Mouse (Mus musculus) spleen, adult 2 months (tissue): Measurements from ENCODE around the gene Dus1l. TPM values are rescaled to one million over a fixed set of nuclear protein-coding genes. Genes with fewer than 3 reads are reported as not detected.

ENCODE experiments used
- DNase-seq, 2 experiments: peaks; one replicate each; pipeline versions ENCODE4 v3.0.0 to v3.0.0-alpha.2; 2012 to 2021; ENCODE audit warnings: low spot score in 2 of 2, low read depth in 1 of 2
- H3K27ac ChIP-seq: fragments of 200-500 bp; 2 replicates; pipeline ENCODE4 v1.5.1; 2012; ENCODE audit warnings: low read length, inconsistent platforms; ENCODE audit not compliant: insufficient read depth
- H3K27me3 ChIP-seq: fragments of 200-500 bp; 2 replicates; pipeline ENCODE4 v1.6.1; 2012; ENCODE audit warnings: mild to moderate bottlenecking, moderate library complexity, low read length, inconsistent platforms; ENCODE audit not compliant: control insufficient read depth, insufficient read depth
- H3K36me3 ChIP-seq: fragments of 200-500 bp; 2 replicates; pipeline ENCODE4 v1.6.1; 2012; ENCODE audit warnings: mild to moderate bottlenecking, low read length, inconsistent platforms; ENCODE audit not compliant: control insufficient read depth, insufficient read depth
- H3K4me1 ChIP-seq: fragments of 200-500 bp; 2 replicates; pipeline ENCODE4 v1.6.1; 2011; ENCODE audit warnings: inconsistent platforms; ENCODE audit not compliant: control insufficient read depth, insufficient read depth, insufficient read length
- H3K4me3 ChIP-seq: fragments of 200-500 bp; 2 replicates; pipeline ENCODE4 v1.5.1; 2011; ENCODE audit warnings: mild to moderate bottlenecking, inconsistent platforms; ENCODE audit not compliant: insufficient read depth, insufficient read length; ENCODE audit errors: extremely low read depth
- CTCF ChIP-seq: fragments of 200-500 bp; IDR thresholded peaks from 2 replicates; pipeline ENCODE4 v1.5.1; 2011; ENCODE audit warnings: mild to moderate bottlenecking, inconsistent platforms; ENCODE audit not compliant: insufficient read depth, insufficient read length, insufficient replicate concordance; ENCODE audit errors: extremely low read depth
- POLR2A ChIP-seq: fragments of 200-500 bp; IDR thresholded peaks from 2 replicates; pipeline ENCODE4 v1.6.1; 2011; ENCODE audit warnings: low read depth, low read length, inconsistent platforms
- WGBS: fragments of 180-500 bp; shearing (Covaris S2); methylation state at CpG from one replicate; pipeline ENCODE4 v1.1.7; 2018; 5-methylcytosine and 5-hydroxymethylcytosine counted together
- polyA plus RNA-seq: library from polyadenylated mRNA; depleted of rRNA; stranded (reverse); fragments of >200 nt; gene quantifications from 2 replicates; pipeline ENCODE4 v1.2.3, GENCODE M21; 2012; rRNA removed

Gene Dus1l
- polyA plus RNA-seq, 1 experiment = 35.0 TPM

GRCm38 (mm10) chr11:120761811-120762671 lies 34.2 kb downstream of the Dus1l start:
- Histone ChIP-seq H3K27ac (no peak overlapping the region), H3K4me3 (no peak overlapping the region), H3K4me1 (no peaks in the 10 kb centered on the region), H3K27me3 (no peaks in the 10 kb centered on the region), H3K36me3 (no peaks in the 10 kb centered on the region)
- no peak for TF ChIP-seq CTCF
- TF ChIP-seq POLR2A = no peak
- DNase-seq = no peak
- 79% methylated on average over 14 of the region's 14 CpGs for WGBS

- Histone ChIP-seq H3K4me1 (no peaks in the 10 kb centered on the region), H3K27ac (no peak overlapping the region), H3K36me3 (no peaks in the 10 kb centered on the region), H3K27me3 (no peaks in the 10 kb centered on the region), H3K4me3 (no peak overlapping the region)
- 82% methylated on average over 9 of the region's 9 CpGs for WGBS
- no peak for TF ChIP-seq POLR2A
- TF ChIP-seq CTCF = no peak
- DNase-seq = no peak
Observed at GRCm38 (mm10) chr11:120760236-120760635, 36.0 kb downstream of the Dus1l start.

- Histone ChIP-seq H3K4me3 (no peak overlapping the region), H3K27me3 (no peaks in the 10 kb centered on the region), H3K36me3 (no peaks in the 10 kb centered on the region), H3K4me1 (no peaks in the 10 kb centered on the region), H3K27ac (no peak overlapping the region)
- 89% methylated on average over 4 of the region's 4 CpGs for WGBS
- no peak for DNase-seq
- TF ChIP-seq CTCF (no peak), POLR2A (no peak)
Observed at GRCm38 (mm10) chr11:120751606-120752005, 44.6 kb downstream of the Dus1l start.

- Histone ChIP-seq H3K4me3 (no peak overlapping the region), H3K27me3 (no peaks in the 10 kb centered on the region), H3K27ac (no peak overlapping the region), H3K4me1 (no peaks in the 10 kb centered on the region), H3K36me3 (no peaks in the 10 kb centered on the region)
- no peak for TF ChIP-seq POLR2A
- TF ChIP-seq CTCF = peak; percentile 44; the same call in 1 of the 2 replicates
- 64% methylated on average over 8 of the region's 8 CpGs for WGBS
- peak; percentile 27 to 37 for DNase-seq
Observed at GRCm38 (mm10) chr11:120749430-120749829, 46.8 kb downstream of the Dus1l start.

GRCm38 (mm10) chr11:120747974-120748373 lies 48.2 kb downstream of the Dus1l start:
- Histone ChIP-seq H3K27ac (no peak overlapping the region), H3K4me1 (no peaks in the 10 kb centered on the region), H3K36me3 (no peaks in the 10 kb centered on the region), H3K4me3 (no peak overlapping the region), H3K27me3 (no peaks in the 10 kb centered on the region)
- no peak for DNase-seq
- 48% methylated on average over 4 of the region's 4 CpGs for WGBS
- TF ChIP-seq CTCF (no peak), POLR2A (no peak)

GRCm38 (mm10) chr11:120744121-120744701 lies 52.0 kb downstream of the Dus1l start:
- H3K27ac ChIP-seq = no peak overlapping the region
- H3K4me1 ChIP-seq = no peaks in the 10 kb centered on the region
- no peaks in the 10 kb centered on the region for H3K27me3 ChIP-seq
- WGBS = 78% methylated on average over 7 of the region's 7 CpGs
- no peak overlapping the region for H3K4me3 ChIP-seq
- no peaks in the 10 kb centered on the region for H3K36me3 ChIP-seq
- TF ChIP-seq POLR2A = no peak
- TF ChIP-seq CTCF = no peak
- DNase-seq = no peak

- WGBS = 87% methylated on average over 5 of the region's 5 CpGs
- Histone ChIP-seq H3K27ac (no peak overlapping the region), H3K36me3 (no peaks in the 10 kb centered on the region), H3K27me3 (no peaks in the 10 kb centered on the region), H3K4me3 (no peak overlapping the region), H3K4me1 (no peaks in the 10 kb centered on the region)
- no peak for TF ChIP-seq CTCF
- TF ChIP-seq POLR2A = no peak
- no peak for DNase-seq
Observed at GRCm38 (mm10) chr11:120740981-120741380, 55.2 kb downstream of the Dus1l start.

Other genes starting within 250 kb of the Dus1l start
- gene Mcrip1, start 246.7 kb downstream of the Dus1l start, polyA plus RNA-seq = 79.9 and 99.4 TPM in 2 replicates
- gene Ppp1r27, start 245.3 kb downstream of the Dus1l start, polyA plus RNA-seq = not detected in 2 replicates
- gene P4hb, start 223.2 kb downstream of the Dus1l start, polyA plus RNA-seq = 76.8 and 79.2 TPM in 2 replicates
- gene Arhgdia, start 214.8 kb downstream of the Dus1l start, polyA plus RNA-seq = 620 and 856 TPM in 2 replicates
- gene Alyref, start 198.0 kb downstream of the Dus1l start, polyA plus RNA-seq = 22.1 and 27.2 TPM in 2 replicates
- 80.1 and 101 TPM in 2 replicates for gene Anapc11, start 198.0 kb downstream of the Dus1l start, polyA plus RNA-seq
- gene Npb, start 187.9 kb downstream of the Dus1l start, polyA plus RNA-seq = 4.4 and 5.5 TPM in 2 replicates
- gene Pcyt2, start 178.5 kb downstream of the Dus1l start, polyA plus RNA-seq = 139 and 165 TPM in 2 replicates
- 119 and 139 TPM in 2 replicates for gene Sirt7, start 171.2 kb downstream of the Dus1l start, polyA plus RNA-seq
- 29.9 and 31.3 TPM in 2 replicates for gene Mafg, start 162.8 kb downstream of the Dus1l start, polyA plus RNA-seq
- 7.5 and 8.7 TPM in 2 replicates for gene Pycr1, start 152.6 kb downstream of the Dus1l start, polyA plus RNA-seq
- gene Myadml2, start 148.2 kb downstream of the Dus1l start, polyA plus RNA-seq = 0.83 and 1.5 TPM in 2 replicates
- gene Notum, start 135.2 kb downstream of the Dus1l start, polyA plus RNA-seq = 0.08 and 0.38 TPM in 2 replicates
- 84.5 and 89.1 TPM in 2 replicates for gene Aspscr1, start 123.4 kb downstream of the Dus1l start, polyA plus RNA-seq
- gene Cenpx, start 82.7 kb downstream of the Dus1l start, polyA plus RNA-seq = 44.1 and 52.2 TPM in 2 replicates
- 33.5 and 34.9 TPM in 2 replicates for gene Lrrc45, start 82.5 kb downstream of the Dus1l start, polyA plus RNA-seq
- 3.0 and 4.9 TPM in 2 replicates for gene Rac3, start 74.9 kb downstream of the Dus1l start, polyA plus RNA-seq
- 39.1 and 49.3 TPM in 2 replicates for gene Dcxr, start 69.1 kb downstream of the Dus1l start, polyA plus RNA-seq
- gene Cbr2, start 64.3 kb downstream of the Dus1l start, polyA plus RNA-seq = 5.3 and 5.8 TPM in 2 replicates
- 0.67 and 0.84 TPM in 2 replicates for gene Hmga1b, start 33.6 kb downstream of the Dus1l start, polyA plus RNA-seq
- 27.5 and 32.9 TPM in 2 replicates for gene Rfng, start 12.2 kb downstream of the Dus1l start, polyA plus RNA-seq
- 84.9 and 88.9 TPM in 2 replicates for gene Gps1, start 12.1 kb downstream of the Dus1l start, polyA plus RNA-seq
- gene Fasn, start 28.1 kb upstream of the Dus1l start, polyA plus RNA-seq = 151 and 179 TPM in 2 replicates
- 0.47 and 0.78 TPM in 2 replicates for gene Ccdc57, start 136.5 kb upstream of the Dus1l start, polyA plus RNA-seq
- gene Slc16a3, start 152.1 kb upstream of the Dus1l start, polyA plus RNA-seq = 16.1 and 23.1 TPM in 2 replicates
- 48.6 and 49.2 TPM in 2 replicates for gene Csnk1d, start 194.9 kb upstream of the Dus1l start, polyA plus RNA-seq
- gene Cd7, start 243.0 kb upstream of the Dus1l start, polyA plus RNA-seq = 63.0 and 79.5 TPM in 2 replicates